Mouse (Mus musculus) myocyte (in vitro differentiated cells): Measurements from ENCODE around the gene Gm17359. TPM values are rescaled to one million over a fixed set of nuclear protein-coding genes. Genes with fewer than 3 reads are reported as not detected.

Experiments used
- H3K27me3 ChIP-seq: one replicate; pipeline ENCODE4 v1.6.1; 2011; ENCODE audit not compliant: control insufficient read depth, insufficient read depth, insufficient read length
- H3K36me3 ChIP-seq: one replicate; pipeline ENCODE4 v1.6.1; 2011; ENCODE audit not compliant: control insufficient read depth, insufficient read depth
- H3K4me2 ChIP-seq: one replicate; pipeline ENCODE4 v1.6.1; 2011; ENCODE audit warnings: low read depth, control low read depth
- H3K4me3 ChIP-seq: one replicate; pipeline ENCODE4 v1.5.1; 2011; ENCODE audit warnings: mild to moderate bottlenecking, control low read depth, moderate library complexity
- H3K79me2 ChIP-seq: one replicate; pipeline ENCODE4 v1.6.1; 2011; ENCODE audit not compliant: control insufficient read depth, insufficient read depth
- H3ac ChIP-seq: one replicate; pipeline ENCODE4 v1.6.1; 2011; ENCODE audit not compliant: control insufficient read depth, insufficient read length
- CEBPB ChIP-seq: IDR thresholded peaks from 2 replicates; pipeline ENCODE4 v1.6.1; 2011; ENCODE audit warnings: mild to moderate bottlenecking, moderate library complexity; ENCODE audit not compliant: poor library complexity, insufficient read depth, severe bottlenecking
- E2F4 ChIP-seq: IDR thresholded peaks from one replicate; pipeline ENCODE4 v1.6.1; 2011; ENCODE audit warnings: mild to moderate bottlenecking, control low read depth, moderate library complexity; ENCODE audit not compliant: insufficient read depth
- MAX ChIP-seq: IDR thresholded peaks from one replicate; pipeline ENCODE4 v1.6.1; 2011; ENCODE audit warnings: low read depth, mild to moderate bottlenecking, control low read depth
- MYOD1 ChIP-seq, 3 experiments: IDR thresholded peaks; one replicate each; pipeline ENCODE4 v1.6.1; 2011; ENCODE audit warnings: control low read depth in 2 of 3, low read depth in 2 of 3, mild to moderate bottlenecking in 2 of 3, moderate library complexity in 1 of 3; ENCODE audit not compliant: insufficient read length in 2 of 3, control insufficient read depth in 1 of 3
- MYOG ChIP-seq, 3 experiments: IDR thresholded peaks; one replicate each; pipeline ENCODE4 v1.6.1; 2011; ENCODE audit warnings: control low read depth in 2 of 3, low read depth in 2 of 3, mild to moderate bottlenecking in 2 of 3; ENCODE audit not compliant: insufficient read length in 2 of 3, control insufficient read depth in 1 of 3, insufficient read depth in 1 of 3
- POLR2A ChIP-seq: IDR thresholded peaks from one replicate; pipeline ENCODE4 v1.6.1; 2011; ENCODE audit warnings: low read depth, mild to moderate bottlenecking, control low read depth, moderate library complexity; ENCODE audit not compliant: insufficient read length
- POLR2AphosphoS2 ChIP-seq: IDR thresholded peaks from one replicate; pipeline ENCODE4 v1.6.1; 2011; ENCODE audit warnings: low read depth, control low read depth; ENCODE audit not compliant: insufficient read length
- REST ChIP-seq: IDR thresholded peaks from one replicate; pipeline ENCODE4 v1.6.1; 2011; ENCODE audit warnings: mild to moderate bottlenecking, control low read depth, moderate library complexity; ENCODE audit not compliant: insufficient read depth, insufficient read length
- SRF ChIP-seq: IDR thresholded peaks from one replicate; pipeline ENCODE4 v1.6.1; 2011; ENCODE audit warnings: low read depth; ENCODE audit not compliant: control insufficient read depth, insufficient read length
- TCF12 ChIP-seq: IDR thresholded peaks from one replicate; pipeline ENCODE4 v1.6.1; 2011; ENCODE audit warnings: mild to moderate bottlenecking, control low read depth; ENCODE audit not compliant: poor library complexity, insufficient read depth, severe bottlenecking
- TCF3 ChIP-seq: IDR thresholded peaks from one replicate; pipeline ENCODE4 v1.6.1; 2011; ENCODE audit warnings: low read depth, control low read depth; ENCODE audit not compliant: insufficient read length
- USF1 ChIP-seq: IDR thresholded peaks from one replicate; pipeline ENCODE4 v1.6.1; 2011; ENCODE audit warnings: low read depth, mild to moderate bottlenecking, control low read depth, moderate library complexity
- polyA plus RNA-seq: library from polyadenylated mRNA; unstranded; fragments of >200 nt; fragmentation: generic; extraction: Trizol; gene quantifications from one replicate; pipeline ENCODE4 v1.2.1, GENCODE M21; 2012; ENCODE audit warnings: missing spikeins

Gm17359 gene
- polyA plus RNA-seq, 1 experiment = not detected

- no peak overlapping the region for H3K4me3 ChIP-seq
- H3K36me3 ChIP-seq = no peaks in the 10 kb centered on the region
- no peaks in the 10 kb centered on the region for H3K79me2 ChIP-seq
- no peak overlapping the region for H3K4me2 ChIP-seq
- no peak for TF ChIP-seq POLR2A
- TF ChIP-seq E2F4 = no peak
- no peak for TF ChIP-seq USF1
- no peak for TF ChIP-seq MAX
- TF ChIP-seq TCF3 = no peak
- TF ChIP-seq REST = no peak
- no peak for TF ChIP-seq SRF
- no peak for TF ChIP-seq TCF12
- TF ChIP-seq MYOG (IDR thresholded peaks at IDR 0.05; ENCODE audit: control insufficient read depth in 1 of 3, insufficient read depth in 1 of 3, insufficient read length in 2 of 3, low read depth in 2 of 3) = no peak
- no peak for TF ChIP-seq CEBPB
- TF ChIP-seq POLR2AphosphoS2 = no peak
- TF ChIP-seq MYOD1 (IDR thresholded peaks at IDR 0.05; ENCODE audit: control insufficient read depth in 1 of 3, insufficient read length in 2 of 3, low read depth in 2 of 3) = no peak
- no peaks in the 10 kb centered on the region for H3K27me3 ChIP-seq
- H3ac ChIP-seq = no peak overlapping the region
These were observed 34.0 kb downstream of the Gm17359 start for GRCm38 (mm10) chr3:79370385-79370929.

GRCm38 (mm10) chr3:79371506-79372195, 35.2 kb downstream of the Gm17359 start:
- Histone ChIP-seq H3K4me2 (no peak overlapping the region), H3K4me3 (no peak overlapping the region), H3K27me3 (no peaks in the 10 kb centered on the region), H3K36me3 (no peaks in the 10 kb centered on the region), H3K79me2 (no peaks in the 10 kb centered on the region), H3ac (no peak overlapping the region)
- TF ChIP-seq TCF3 (no peak), MYOG (IDR thresholded peaks at IDR 0.05; ENCODE audit: control insufficient read depth in 1 of 3, insufficient read depth in 1 of 3, insufficient read length in 2 of 3, low read depth in 2 of 3) (no peak), MYOD1 (IDR thresholded peaks at IDR 0.05; ENCODE audit: control insufficient read depth in 1 of 3, insufficient read length in 2 of 3, low read depth in 2 of 3) (no peak), REST (no peak), MAX (no peak), POLR2A (no peak), E2F4 (no peak), USF1 (no peak), POLR2AphosphoS2 (no peak), TCF12 (no peak), CEBPB (no peak), SRF (no peak)

- Histone ChIP-seq H3K79me2 (no peaks in the 10 kb centered on the region), H3K4me2 (no peak overlapping the region), H3K27me3 (no peaks in the 10 kb centered on the region), H3K4me3 (no peak overlapping the region), H3K36me3 (no peaks in the 10 kb centered on the region), H3ac (no peak overlapping the region)
- TF ChIP-seq E2F4 (no peak), MYOG (IDR thresholded peaks at IDR 0.05; ENCODE audit: control insufficient read depth in 1 of 3, insufficient read depth in 1 of 3, insufficient read length in 2 of 3, low read depth in 2 of 3) (no peak), TCF3 (no peak), CEBPB (no peak), MAX (no peak)
These were observed 37.5 kb downstream of the Gm17359 start for GRCm38 (mm10) chr3:79373930-79374329.

GRCm38 (mm10) chr3:79378086-79378485, 41.6 kb downstream of the Gm17359 start:
- Histone ChIP-seq H3K4me2 (no peak overlapping the region), H3K36me3 (no peaks in the 10 kb centered on the region), H3K27me3 (no peaks in the 10 kb centered on the region), H3ac (no peak overlapping the region), H3K79me2 (no peaks in the 10 kb centered on the region), H3K4me3 (no peak overlapping the region)
- TF ChIP-seq TCF12 = no peak
- TF ChIP-seq POLR2A = no peak
- TF ChIP-seq E2F4 = no peak
- TF ChIP-seq SRF = no peak
- TF ChIP-seq POLR2AphosphoS2 = no peak
- TF ChIP-seq REST = no peak
- no peak for TF ChIP-seq USF1
- no peak for TF ChIP-seq MYOG (IDR thresholded peaks at IDR 0.05; ENCODE audit: control insufficient read depth in 1 of 3, insufficient read depth in 1 of 3, insufficient read length in 2 of 3, low read depth in 2 of 3)
- no peak for TF ChIP-seq MAX
- no peak for TF ChIP-seq CEBPB
- no peak for TF ChIP-seq TCF3
- TF ChIP-seq MYOD1 (IDR thresholded peaks at IDR 0.05; ENCODE audit: control insufficient read depth in 1 of 3, insufficient read length in 2 of 3, low read depth in 2 of 3) = no peak
